Mouse (Mus musculus): Measurements from ENCODE around the gene Arhgap30. TPM values are rescaled to one million over a fixed set of nuclear protein-coding genes. Genes with fewer than 3 reads are reported as not detected.

The Arhgap30 gene
- polyA plus RNA-seq, 1 experiment from 2014 or later = 5.3 TPM

DNA sequence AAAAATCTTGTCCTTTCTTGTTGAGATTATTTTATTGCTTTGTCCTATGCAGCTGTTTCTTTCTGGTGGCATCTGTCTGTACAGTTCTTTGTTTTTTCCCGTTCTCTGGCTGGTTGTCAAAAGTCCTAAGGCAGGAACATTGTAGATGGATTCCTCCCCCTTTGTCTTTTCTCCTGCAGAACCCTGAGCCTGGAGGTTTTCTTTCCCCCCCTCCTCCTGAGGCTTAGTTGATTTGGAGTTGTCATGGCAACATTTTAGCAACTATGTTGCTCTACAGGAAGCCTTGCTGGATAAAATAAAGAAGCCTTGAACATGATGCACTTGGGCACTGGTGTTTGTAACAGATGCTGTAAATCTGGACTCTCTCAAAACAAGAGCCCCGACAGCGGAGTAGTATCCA is 23.7 kb downstream of the Arhgap30 start:
- H3K4me3 ChIP-seq = peak overlapping the region; percentile 93
- 60% methylated on average over 3 of the region's 3 CpGs for WGBS (ENCODE audit: insufficient replicate concordance)

DNA sequence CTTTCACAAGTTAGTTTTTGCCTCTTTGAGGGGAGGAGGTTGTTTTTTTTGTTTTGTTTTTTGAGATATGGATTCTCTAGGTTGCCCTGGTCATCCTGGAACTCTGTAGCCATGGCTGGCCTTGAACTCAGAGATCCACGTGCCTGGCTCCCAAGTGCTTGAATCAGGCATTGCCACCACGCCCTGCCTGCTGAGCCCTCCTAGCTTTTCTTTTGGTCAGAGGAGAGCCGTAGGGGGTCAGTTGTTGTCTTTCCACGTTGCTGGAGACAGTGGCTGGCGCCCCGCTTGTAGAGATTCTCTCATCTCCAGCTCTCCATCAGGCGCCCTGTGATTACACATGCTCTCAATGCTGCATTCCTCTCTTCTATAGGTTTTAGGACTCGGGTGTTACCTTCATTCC is 24.9 kb downstream of the Arhgap30 start:
- no peaks in the 10 kb centered on the region for H3K9me3 ChIP-seq (replicated peaks)
- no peak for ATAC-seq
- WGBS (ENCODE audit: insufficient replicate concordance) = 73% methylated on average over 8 of the region's 8 CpGs
- H3K4me2 ChIP-seq = no peak overlapping the region
- peaks cover 7% of the 10 kb centered on the region; the same call in 1 of the 2 replicates for H3K27me3 ChIP-seq (replicated peaks)
- no peak overlapping the region for H3K4me3 ChIP-seq
- peaks cover 41% of the 10 kb centered on the region for H3K36me3 ChIP-seq
- no peak overlapping the region for H3K27ac ChIP-seq
- H3K4me1 ChIP-seq = peaks cover 30% of the 10 kb centered on the region
- no peak overlapping the region for H3K9ac ChIP-seq

More for the DNA sequence above, 23.7 kb downstream of the Arhgap30 start:
- ATAC-seq = no peak
- H3K27me3 ChIP-seq (replicated peaks) = peaks cover 17% of the 10 kb centered on the region; the same call in 1 of the 2 replicates
- H3K4me1 ChIP-seq = peaks cover 30% of the 10 kb centered on the region
- H3K27ac ChIP-seq = peak overlapping the region; percentile 10; the same call in 1 of the 2 replicates
- H3K4me2 ChIP-seq = peak overlapping the region; percentile 78
- H3K36me3 ChIP-seq = peaks cover 30% of the 10 kb centered on the region
- H3K9me3 ChIP-seq (replicated peaks) = no peaks in the 10 kb centered on the region
- H3K9ac ChIP-seq = peak overlapping the region; percentile 92

DNA sequence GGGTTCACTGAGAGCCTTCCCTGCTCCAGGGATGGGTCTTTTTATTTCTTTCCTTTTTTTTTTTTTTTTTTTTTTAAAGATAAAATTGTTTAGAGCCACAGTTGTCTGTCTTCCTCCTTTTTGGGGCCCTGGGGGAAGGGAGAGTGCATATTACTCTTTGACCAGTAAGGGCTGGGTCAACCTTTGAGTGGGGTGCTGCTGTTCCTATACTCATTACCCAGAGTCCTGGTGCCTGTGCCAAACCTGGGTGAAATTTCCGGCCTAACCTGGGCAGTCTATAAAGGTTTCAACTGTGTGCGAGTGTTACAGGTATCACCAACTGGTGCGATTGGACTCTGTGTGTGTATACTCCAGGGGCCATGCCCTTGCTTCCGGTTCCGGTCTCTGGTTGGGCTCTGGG is 29.9 kb downstream of the Arhgap30 start, which contains the start of gene Tstd1:
Gene Tstd1, plus strand, starts transcription at position 213 of the 400 bp plus-strand sequence.
- no peak for ATAC-seq

GRCm38 (mm10) chr1:171419291-171419882 is 30.6 kb downstream of the Arhgap30 start:
- Histone ChIP-seq H3K27ac (no peak overlapping the region), H3K4me1 (peaks cover 7% of the 10 kb centered on the region), H3K9me3 (replicated peaks) (no peaks in the 10 kb centered on the region), H3K9ac (no peak overlapping the region), H3K4me2 (no peak overlapping the region), H3K27me3 (replicated peaks) (no peaks in the 10 kb centered on the region), H3K36me3 (peaks cover 63% of the 10 kb centered on the region), H3K4me3 (no peak overlapping the region)
- 73% methylated on average over 12 of the region's 12 CpGs for WGBS (ENCODE audit: insufficient replicate concordance)
- ATAC-seq = no peak

More for the DNA sequence above, 29.9 kb downstream of the Arhgap30 start, which contains the start of gene Tstd1:
- H3K27me3 ChIP-seq (replicated peaks) = no peaks in the 10 kb centered on the region
- 90% methylated on average over 5 of the region's 5 CpGs for WGBS (ENCODE audit: insufficient replicate concordance)
- no peaks in the 10 kb centered on the region for H3K9me3 ChIP-seq (replicated peaks)
- H3K4me2 ChIP-seq = no peak within 1 kb of the TSS
- H3K36me3 ChIP-seq = peaks cover 65% of the 10 kb centered on the region
- H3K27ac ChIP-seq = no peak within 1 kb of the TSS
- H3K4me3 ChIP-seq = no peak within 1 kb of the TSS
- H3K9ac ChIP-seq = no peak within 1 kb of the TSS
- H3K4me1 ChIP-seq = peaks cover 14% of the 10 kb centered on the region

DNA sequence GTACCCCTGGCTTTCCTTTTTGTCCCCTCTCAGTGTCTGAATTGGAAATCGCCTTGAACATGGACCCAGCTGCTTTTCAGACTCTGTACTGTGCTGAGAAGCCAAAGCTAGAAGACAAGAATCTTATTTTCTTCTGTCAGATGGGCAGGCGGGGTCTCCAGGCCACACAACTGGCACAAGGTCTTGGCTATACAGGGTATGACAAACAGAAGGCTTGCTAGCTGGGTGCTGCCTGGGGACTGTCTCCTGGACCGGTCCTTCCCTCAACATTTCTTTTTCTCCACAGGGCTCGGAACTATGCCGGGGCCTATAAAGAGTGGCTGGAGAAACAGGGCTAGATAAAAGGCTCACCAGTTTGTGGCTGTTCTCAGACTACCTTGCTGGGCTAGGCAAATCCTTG is 31.2 kb downstream of the Arhgap30 start:
- 76% methylated on average over 5 of the region's 5 CpGs for WGBS (ENCODE audit: insufficient replicate concordance)
- Histone ChIP-seq H3K9me3 (replicated peaks) (no peaks in the 10 kb centered on the region), H3K27me3 (replicated peaks) (no peaks in the 10 kb centered on the region), H3K4me3 (no peak overlapping the region), H3K27ac (no peak overlapping the region), H3K4me2 (no peak overlapping the region), H3K4me1 (peaks cover 5% of the 10 kb centered on the region; the same call in 1 of the 2 replicates), H3K9ac (no peak overlapping the region), H3K36me3 (peaks cover 60% of the 10 kb centered on the region)
- no peak for ATAC-seq

- no peaks in the 10 kb centered on the region for H3K27me3 ChIP-seq (replicated peaks)
- H3K4me2 ChIP-seq = no peak overlapping the region
- H3K9ac ChIP-seq = no peak overlapping the region
- H3K4me1 ChIP-seq = peaks cover 6% of the 10 kb centered on the region; the same call in 1 of the 2 replicates
- H3K36me3 ChIP-seq = peaks cover 33% of the 10 kb centered on the region
- no peaks in the 10 kb centered on the region for H3K9me3 ChIP-seq (replicated peaks)
- H3K4me3 ChIP-seq = no peak overlapping the region
- 69% methylated on average over 8 of the region's 8 CpGs for WGBS (ENCODE audit: insufficient replicate concordance)
- ATAC-seq = no peak
- H3K27ac ChIP-seq = no peak overlapping the region
These were observed 33.8 kb downstream of the Arhgap30 start for GRCm38 (mm10) chr1:171422504-171423095.

GRCm38 (mm10) chr1:171424638-171425037 is 35.9 kb downstream of the Arhgap30 start:
- H3K27me3 ChIP-seq (replicated peaks) = no peaks in the 10 kb centered on the region
- H3K36me3 ChIP-seq = peaks cover 14% of the 10 kb centered on the region
- no peak overlapping the region for H3K27ac ChIP-seq
- H3K9ac ChIP-seq = no peak overlapping the region
- H3K4me2 ChIP-seq = peak overlapping the region; percentile 6; the same call in 1 of the 2 replicates
- 47% methylated on average over 5 of the region's 5 CpGs for WGBS (ENCODE audit: insufficient replicate concordance)
- H3K4me3 ChIP-seq = no peak overlapping the region
- no peaks in the 10 kb centered on the region for H3K9me3 ChIP-seq (replicated peaks)
- ATAC-seq = no peak; the same call in 1 of the 2 replicates
- peaks cover 6% of the 10 kb centered on the region; the same call in 1 of the 2 replicates for H3K4me1 ChIP-seq

- Histone ChIP-seq H3K9ac (no peak overlapping the region), H3K4me1 (peaks cover 6% of the 10 kb centered on the region; the same call in 1 of the 2 replicates), H3K4me3 (no peak overlapping the region), H3K27me3 (replicated peaks) (no peaks in the 10 kb centered on the region), H3K27ac (no peak overlapping the region), H3K36me3 (peaks cover 9% of the 10 kb centered on the region), H3K4me2 (peak overlapping the region; percentile 6; the same call in 1 of the 2 replicates), H3K9me3 (replicated peaks) (no peaks in the 10 kb centered on the region)
- no peak; the same call in 1 of the 2 replicates for ATAC-seq
- 55% methylated on average over 4 of the region's 4 CpGs for WGBS (ENCODE audit: insufficient replicate concordance)
These were observed 36.4 kb downstream of the Arhgap30 start for GRCm38 (mm10) chr1:171425126-171425525.

DNA sequence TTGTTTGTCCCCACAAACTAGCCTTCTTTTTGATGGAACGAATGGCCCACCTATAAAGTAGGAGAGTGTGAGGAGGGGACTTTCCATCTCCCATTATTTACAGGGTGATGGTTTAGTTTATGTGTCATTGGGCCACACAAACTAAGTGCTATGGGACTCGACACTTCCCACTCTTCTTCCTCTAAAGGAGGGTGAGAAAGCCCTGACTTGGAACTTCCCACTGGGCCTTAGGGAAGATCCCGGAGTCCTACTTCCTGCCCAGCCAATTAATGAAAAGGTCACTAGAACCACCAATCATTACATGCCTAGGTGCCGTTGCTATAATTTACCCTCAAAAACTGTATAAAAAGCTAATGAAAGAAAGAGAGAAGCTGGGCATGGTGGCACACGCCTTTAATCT is 43.4 kb downstream of the Arhgap30 start:
- WGBS (ENCODE audit: insufficient replicate concordance) = 59% methylated on average over 5 of the region's 5 CpGs
- H3K4me3 ChIP-seq = no peak overlapping the region
- no peaks in the 10 kb centered on the region for H3K36me3 ChIP-seq
- no peak overlapping the region for H3K9ac ChIP-seq
- H3K27me3 ChIP-seq (replicated peaks) = peaks cover 18% of the 10 kb centered on the region
- H3K27ac ChIP-seq = no peak overlapping the region
- H3K4me2 ChIP-seq = no peak overlapping the region
- ATAC-seq = no peak
- no peaks in the 10 kb centered on the region for H3K9me3 ChIP-seq (replicated peaks)
- H3K4me1 ChIP-seq = peaks cover 2% of the 10 kb centered on the region; the same call in 1 of the 2 replicates

DNA sequence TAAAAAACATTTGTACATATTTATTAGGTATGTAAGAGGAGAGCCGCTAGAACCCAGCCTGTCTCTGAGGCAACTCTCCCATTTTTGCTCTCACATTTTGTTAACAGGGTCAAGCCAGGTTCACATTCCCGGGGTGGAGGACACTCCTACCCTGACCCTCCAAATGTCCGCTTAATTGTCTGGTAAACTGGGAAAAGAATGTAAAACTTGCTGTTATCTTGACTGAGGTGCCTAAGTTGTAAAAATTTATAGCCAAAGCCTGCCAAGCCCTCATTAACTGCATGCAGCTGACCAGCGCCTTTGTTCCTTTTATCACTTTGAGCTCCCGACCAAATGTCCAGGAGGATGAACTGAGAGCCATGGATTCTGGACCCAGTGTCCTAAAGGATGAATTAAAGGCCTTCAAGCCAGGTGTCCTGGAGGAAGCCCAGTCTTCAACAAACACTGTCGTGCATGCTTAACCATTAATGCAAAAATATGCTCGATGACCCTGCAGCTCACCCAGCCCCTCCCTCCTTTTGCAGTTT is 46.6 kb downstream of the Arhgap30 start:
- Histone ChIP-seq H3K36me3 (no peaks in the 10 kb centered on the region), H3K4me3 (no peak overlapping the region), H3K9me3 (replicated peaks) (no peaks in the 10 kb centered on the region), H3K27ac (no peak overlapping the region), H3K4me2 (no peak overlapping the region), H3K9ac (no peak overlapping the region), H3K4me1 (peaks cover 32% of the 10 kb centered on the region), H3K27me3 (replicated peaks) (peaks cover 50% of the 10 kb centered on the region)
- WGBS (ENCODE audit: insufficient replicate concordance) = 49% methylated on average over 7 of the region's 7 CpGs
- ATAC-seq = no peak

- Histone ChIP-seq H3K4me1 (peaks cover 39% of the 10 kb centered on the region), H3K9ac (no peak overlapping the region), H3K4me3 (no peak overlapping the region), H3K9me3 (replicated peaks) (no peaks in the 10 kb centered on the region), H3K4me2 (no peak overlapping the region), H3K36me3 (no peaks in the 10 kb centered on the region), H3K27me3 (replicated peaks) (peaks cover 53% of the 10 kb centered on the region), H3K27ac (no peak overlapping the region)
- WGBS (ENCODE audit: insufficient replicate concordance) = 41% methylated on average over 1 of the region's 1 CpGs
- ATAC-seq = no peak
These were observed 47.2 kb downstream of the Arhgap30 start for GRCm38 (mm10) chr1:171435974-171436373.

Measured in liver, embryonic 12.5 days (tissue).